Mouse (Mus musculus) megakaryocyte, embryonic 14.5 days (primary cell): Measurements from ENCODE around the gene Adcy7.

ENCODE experiments used
- FLI1 ChIP-seq: IDR thresholded peaks from 2 replicates; pipeline ENCODE4 v1.6.1; 2012; ENCODE audit warnings: low read length, inconsistent platforms, mixed read lengths
- GATA1 ChIP-seq: IDR thresholded peaks from 3 replicates; pipeline ENCODE4 v1.6.1; 2012; ENCODE audit warnings: mixed read lengths, low read length, inconsistent platforms, borderline replicate concordance

- TF ChIP-seq GATA1 (no peak), FLI1 (no peak)
These were observed 9.2 kb upstream of the Adcy7 start for GRCm38 (mm10) chr8:88262831-88263635.
